Mouse (Mus musculus) embryonic facial prominence, embryonic 11.5 days (tissue): Measurements from ENCODE around the gene Nup54. TPM values are rescaled to one million over a fixed set of nuclear protein-coding genes. Genes with fewer than 3 reads are reported as not detected.

Experiments
- ATAC-seq: fragments of 200-750 bp; cut with Nextera tagmentation; replicated peaks from 2 replicates; pipeline ENCODE4 v1.8.0; 2017; ENCODE audit warnings: low read depth; ENCODE audit not compliant: insufficient number of reproducible peaks, low FRiP score, low TSS enrichment
- DNase-seq: peaks from one replicate; pipeline ENCODE4 v3.0.0-alpha.2; 2015; ENCODE audit warnings: low spot score
- H3K27ac ChIP-seq: fragments of 300-500 bp; sonication (generic); replicated peaks from 2 replicates; pipeline ENCODE4 v1.5.1; 2014; ENCODE audit warnings: mild to moderate bottlenecking, low read depth, low read length, control low read depth
- H3K27me3 ChIP-seq: fragments of 300-500 bp; sonication (generic); 2 replicates; pipeline ENCODE4 v1.6.1; 2014; ENCODE audit warnings: mild to moderate bottlenecking, low read length, moderate library complexity, mixed read lengths; ENCODE audit not compliant: control insufficient read depth, insufficient read depth
- H3K36me3 ChIP-seq: fragments of 300-500 bp; sonication (generic); replicated peaks from 2 replicates; pipeline ENCODE4 v1.6.1; 2014; ENCODE audit warnings: low read depth, mild to moderate bottlenecking, low read length, moderate library complexity, mixed read lengths; ENCODE audit not compliant: control insufficient read depth, insufficient read depth
- H3K4me1 ChIP-seq: fragments of 300-500 bp; sonication (generic); 2 replicates; pipeline ENCODE4 v1.6.1; 2014; ENCODE audit warnings: low read length, mixed read lengths; ENCODE audit not compliant: control insufficient read depth, insufficient read depth
- H3K4me2 ChIP-seq: fragments of 300-500 bp; sonication (generic); 2 replicates; pipeline ENCODE4 v1.6.1; 2014; ENCODE audit warnings: low read depth, mild to moderate bottlenecking, control low read depth, low read length, moderate library complexity
- H3K4me3 ChIP-seq: fragments of 300-500 bp; sonication (generic); 2 replicates; pipeline ENCODE4 v1.5.1; 2014; ENCODE audit warnings: low read depth, low read length, control low read depth
- H3K9ac ChIP-seq: fragments of 300-500 bp; sonication (generic); replicated peaks from 2 replicates; pipeline ENCODE4 v1.6.1; 2014; ENCODE audit warnings: mild to moderate bottlenecking, control low read depth, low read length
- H3K9me3 ChIP-seq: fragments of 300-500 bp; sonication (generic); replicated peaks from 2 replicates; pipeline ENCODE4 v1.6.1; 2016; ENCODE audit warnings: mild to moderate bottlenecking, low read length, inconsistent platforms, mixed read lengths; ENCODE audit not compliant: control insufficient read depth
- WGBS: fragments of 180-500 bp; shearing (Covaris S2); extraction: QIAGEN DNeasy Blood & Tissue Kit; methylation state at CpG from one replicate; pipeline ENCODE4 v1.1.7; 2014; 5-methylcytosine and 5-hydroxymethylcytosine counted together
- microRNA-seq: library from miRNA; unstranded; fragments of <30 nt; microRNA quantifications from one replicate; pipeline ENCODE4, GENCODE M21; 2016; ENCODE audit warnings: borderline number of aligned reads
- polyA plus RNA-seq: library from polyadenylated mRNA; unstranded; fragments of >200 nt; fragmentation: Nextera tagmentation; extraction: Ambion mirVana; gene quantifications from 2 replicates; pipeline ENCODE4 v1.2.1, GENCODE M21; 2014

The Nup54 gene
- polyA plus RNA-seq, 1 experiment from 2014 or later = 75.7 TPM

DNA sequence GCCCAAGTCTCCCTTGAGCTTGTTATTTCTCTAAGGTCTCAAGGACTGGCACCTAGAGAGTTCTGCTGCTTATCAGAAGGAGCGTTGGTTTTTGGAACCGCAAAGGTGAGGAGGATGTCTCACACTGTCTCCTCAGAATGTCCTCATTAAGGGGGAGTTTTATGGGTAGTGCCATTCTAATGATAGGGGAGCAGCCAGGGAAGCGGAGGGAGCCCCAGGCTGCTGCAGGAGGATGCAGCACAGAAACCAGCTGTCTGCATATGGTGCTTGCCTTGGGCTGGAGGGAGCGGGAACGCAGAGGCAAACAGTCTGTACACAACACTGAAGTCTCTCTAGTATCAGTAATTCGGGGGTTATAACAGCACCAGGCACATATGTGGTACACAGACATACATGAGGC, 64.1 kb downstream of the Nup54 start:
- DNase-seq (no peak), ATAC-seq (no peak)
- no peak overlapping the region for H3K27ac ChIP-seq
- no peaks in the 10 kb centered on the region for H3K36me3 ChIP-seq
- 81% methylated on average over 6 of the region's 6 CpGs for WGBS
- no peak overlapping the region for H3K4me3 ChIP-seq
- no peaks in the 10 kb centered on the region for H3K9me3 ChIP-seq
- H3K4me1 ChIP-seq = no peaks in the 10 kb centered on the region
- no peak overlapping the region for H3K4me2 ChIP-seq
- no peaks in the 10 kb centered on the region for H3K27me3 ChIP-seq
- H3K9ac ChIP-seq = no peak overlapping the region

DNA sequence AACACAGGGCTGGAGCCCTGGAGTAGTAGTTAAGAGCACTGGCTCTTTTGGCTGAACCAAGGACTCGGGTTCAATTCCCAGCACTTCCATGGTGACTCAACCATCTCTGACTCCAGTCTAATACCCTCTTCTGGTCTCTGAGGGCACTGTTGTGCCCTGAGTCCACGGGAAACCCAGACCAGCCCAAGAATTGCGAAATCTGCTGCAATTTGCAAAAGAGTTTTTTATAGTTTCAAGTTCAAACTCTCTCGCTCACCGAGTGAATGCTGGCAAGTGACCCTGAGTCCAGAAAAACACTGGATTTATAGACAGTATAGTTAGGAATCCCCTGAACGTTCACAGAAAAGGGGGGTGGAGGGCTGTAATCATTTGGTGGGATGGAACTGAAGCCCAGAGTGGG, 64.6 kb downstream of the Nup54 start:
- H3K4me1 ChIP-seq = no peaks in the 10 kb centered on the region
- H3K4me3 ChIP-seq = no peak overlapping the region
- H3K36me3 ChIP-seq = no peaks in the 10 kb centered on the region
- H3K9me3 ChIP-seq = no peaks in the 10 kb centered on the region
- no peak overlapping the region for H3K4me2 ChIP-seq
- ATAC-seq (no peak), DNase-seq (no peak)
- WGBS = 83% methylated on average over 6 of the region's 6 CpGs
- H3K9ac ChIP-seq = no peak overlapping the region
- no peak overlapping the region for H3K27ac ChIP-seq
- H3K27me3 ChIP-seq = no peaks in the 10 kb centered on the region

DNA sequence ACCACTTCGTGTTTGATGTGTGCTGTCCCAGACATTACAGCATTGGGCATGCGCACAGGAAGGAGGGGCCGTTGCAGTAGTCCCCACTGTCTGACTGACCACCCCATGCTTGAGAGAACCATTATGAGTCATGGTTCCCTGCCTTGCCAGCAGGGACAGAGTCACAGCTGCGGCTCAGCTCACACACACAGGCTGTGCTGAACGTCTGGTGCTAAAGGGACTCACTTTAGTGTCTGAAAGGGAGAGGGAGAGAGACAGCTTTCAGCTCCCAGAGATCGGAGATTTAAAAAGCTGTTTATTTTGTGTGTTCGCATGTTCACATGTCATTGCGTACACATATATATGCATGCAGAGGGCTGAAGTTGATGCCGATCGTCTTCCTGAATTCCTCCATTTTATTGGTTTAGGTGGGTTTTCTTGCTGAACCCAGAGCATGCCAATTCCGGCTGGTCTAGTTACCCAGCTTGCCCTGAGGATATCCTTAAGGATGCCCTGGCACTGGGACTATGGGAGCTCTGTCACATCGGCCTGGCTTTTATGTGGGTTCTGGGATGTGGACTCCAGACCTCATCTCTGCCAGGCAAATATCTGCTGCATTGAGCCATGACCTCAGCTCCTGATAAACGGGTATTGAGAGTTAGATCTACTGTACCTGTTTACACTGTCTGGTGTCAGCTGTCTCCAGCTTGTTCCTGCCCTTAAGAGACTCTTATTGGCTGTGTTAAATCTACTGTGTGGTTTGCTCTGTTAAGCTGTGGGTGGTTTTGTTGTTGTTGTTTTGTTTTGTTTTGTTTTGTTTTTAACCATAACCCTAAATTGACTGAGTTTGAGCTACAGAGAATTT, 65.6 kb downstream of the Nup54 start:
- Histone ChIP-seq H3K27ac (no peak overlapping the region), H3K9ac (no peak overlapping the region), H3K4me1 (no peaks in the 10 kb centered on the region), H3K36me3 (no peaks in the 10 kb centered on the region), H3K9me3 (no peaks in the 10 kb centered on the region), H3K4me3 (no peak overlapping the region), H3K27me3 (no peaks in the 10 kb centered on the region), H3K4me2 (no peak overlapping the region)
- no peak for DNase-seq
- 0 out of 2 replicates have a peak, but pooled peaks have one; percentile 62 for ATAC-seq
- WGBS = 77% methylated on average over 13 of the region's 13 CpGs

DNA sequence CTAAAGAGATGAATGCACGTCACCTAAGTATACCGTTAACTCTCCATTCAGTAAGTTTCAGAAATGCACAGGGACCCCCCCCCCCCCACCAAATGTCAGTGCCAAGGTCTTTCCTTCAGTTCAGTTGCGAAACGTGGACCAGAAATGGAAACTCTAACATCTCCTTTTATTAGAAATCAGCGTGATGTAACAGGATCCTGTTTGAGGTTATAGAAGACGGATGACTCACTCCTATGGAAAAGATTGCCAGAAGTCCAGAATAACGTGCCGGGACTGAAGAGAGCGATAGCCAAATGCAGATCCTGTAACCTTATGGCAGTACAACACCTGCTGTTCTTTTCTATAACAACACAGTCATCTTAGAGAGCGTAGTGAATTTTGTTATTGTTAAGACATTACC, 66.6 kb downstream of the Nup54 start:
- no peak overlapping the region for H3K4me2 ChIP-seq
- DNase-seq (no peak), ATAC-seq (no peak)
- H3K4me1 ChIP-seq = no peaks in the 10 kb centered on the region
- 80% methylated on average over 10 of the region's 10 CpGs for WGBS
- no peak overlapping the region for H3K27ac ChIP-seq
- H3K9ac ChIP-seq = no peak overlapping the region
- no peak overlapping the region for H3K4me3 ChIP-seq
- no peaks in the 10 kb centered on the region for H3K36me3 ChIP-seq
- H3K27me3 ChIP-seq = no peaks in the 10 kb centered on the region
- no peaks in the 10 kb centered on the region for H3K9me3 ChIP-seq

DNA sequence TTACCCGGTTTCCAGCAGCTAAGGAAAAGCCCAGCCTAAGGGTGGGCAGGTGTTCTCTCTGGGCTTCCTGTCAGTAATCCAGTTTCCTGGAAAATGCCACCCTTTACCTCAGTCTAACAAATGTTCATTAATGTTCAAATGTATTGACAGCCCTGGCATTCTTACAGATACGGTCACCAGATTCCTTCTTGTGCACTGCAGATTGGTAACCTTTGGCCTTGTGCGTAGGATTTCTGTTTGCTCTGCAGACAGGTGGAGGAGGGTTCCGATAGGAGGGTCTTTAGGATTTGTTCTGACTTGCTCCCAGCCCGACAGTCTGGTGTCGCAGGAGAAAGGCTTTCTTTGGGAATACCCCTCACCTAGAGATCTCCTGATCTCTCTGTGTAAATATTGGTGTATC, 68.5 kb downstream of the Nup54 start:
- Histone ChIP-seq H3K36me3 (no peaks in the 10 kb centered on the region), H3K4me1 (no peaks in the 10 kb centered on the region), H3K4me2 (no peak overlapping the region), H3K9ac (no peak overlapping the region), H3K27me3 (no peaks in the 10 kb centered on the region), H3K9me3 (no peaks in the 10 kb centered on the region), H3K4me3 (no peak overlapping the region), H3K27ac (no peak overlapping the region)
- ATAC-seq (no peak), DNase-seq (no peak)
- 70% methylated on average over 6 of the region's 6 CpGs for WGBS

Small RNA genes within 50 kb of the gene (microRNA-seq; reads per million reads assigned to microRNA genes)
- gene Mir6415 = not detected

Other genes starting within 250 kb of the Nup54 start
- not detected in 2 replicates for gene U90926, start 219.8 kb downstream of the Nup54 start, polyA plus RNA-seq
- gene Ppef2, start 178.9 kb downstream of the Nup54 start, polyA plus RNA-seq = 0.31 TPM in 1 of 2 replicates, not detected in the other
- 2.9 and 4.1 TPM in 2 replicates for gene Naaa, start 157.0 kb downstream of the Nup54 start, polyA plus RNA-seq
- gene Sdad1, start 124.7 kb downstream of the Nup54 start, polyA plus RNA-seq = 39.5 and 41.2 TPM in 2 replicates
- not detected in 2 replicates for gene Cxcl9, start 107.1 kb downstream of the Nup54 start, polyA plus RNA-seq
- gene Art3, start 103.4 kb downstream of the Nup54 start, polyA plus RNA-seq = 1.4 and 2.6 TPM in 2 replicates
- 0.38 TPM in 1 of 2 replicates, not detected in the other for gene Cxcl10, start 86.3 kb downstream of the Nup54 start, polyA plus RNA-seq
- gene Scarb2, start 71.6 kb upstream of the Nup54 start, polyA plus RNA-seq = 8.7 and 9.7 TPM in 2 replicates
- not detected in 2 replicates for gene Fam47e, start 119.8 kb upstream of the Nup54 start, polyA plus RNA-seq
- 8.9 and 10.0 TPM in 2 replicates for gene Stbd1, start 167.8 kb upstream of the Nup54 start, polyA plus RNA-seq
- 0.33 and 0.72 TPM in 2 replicates for gene Ccdc158, start 240.1 kb upstream of the Nup54 start, polyA plus RNA-seq
- gene Shroom3, start 248.2 kb upstream of the Nup54 start, polyA plus RNA-seq = 2.2 and 4.5 TPM in 2 replicates